Mouse (Mus musculus) ovary, postnatal 14 days (tissue): ENCODE results near the gene Cd83.

ENCODE experiments used
- DNase-seq: peaks from one replicate; pipeline ENCODE4 v3.0.0; 2022; ENCODE audit warnings: low spot score

Gene Cd83

DNA sequence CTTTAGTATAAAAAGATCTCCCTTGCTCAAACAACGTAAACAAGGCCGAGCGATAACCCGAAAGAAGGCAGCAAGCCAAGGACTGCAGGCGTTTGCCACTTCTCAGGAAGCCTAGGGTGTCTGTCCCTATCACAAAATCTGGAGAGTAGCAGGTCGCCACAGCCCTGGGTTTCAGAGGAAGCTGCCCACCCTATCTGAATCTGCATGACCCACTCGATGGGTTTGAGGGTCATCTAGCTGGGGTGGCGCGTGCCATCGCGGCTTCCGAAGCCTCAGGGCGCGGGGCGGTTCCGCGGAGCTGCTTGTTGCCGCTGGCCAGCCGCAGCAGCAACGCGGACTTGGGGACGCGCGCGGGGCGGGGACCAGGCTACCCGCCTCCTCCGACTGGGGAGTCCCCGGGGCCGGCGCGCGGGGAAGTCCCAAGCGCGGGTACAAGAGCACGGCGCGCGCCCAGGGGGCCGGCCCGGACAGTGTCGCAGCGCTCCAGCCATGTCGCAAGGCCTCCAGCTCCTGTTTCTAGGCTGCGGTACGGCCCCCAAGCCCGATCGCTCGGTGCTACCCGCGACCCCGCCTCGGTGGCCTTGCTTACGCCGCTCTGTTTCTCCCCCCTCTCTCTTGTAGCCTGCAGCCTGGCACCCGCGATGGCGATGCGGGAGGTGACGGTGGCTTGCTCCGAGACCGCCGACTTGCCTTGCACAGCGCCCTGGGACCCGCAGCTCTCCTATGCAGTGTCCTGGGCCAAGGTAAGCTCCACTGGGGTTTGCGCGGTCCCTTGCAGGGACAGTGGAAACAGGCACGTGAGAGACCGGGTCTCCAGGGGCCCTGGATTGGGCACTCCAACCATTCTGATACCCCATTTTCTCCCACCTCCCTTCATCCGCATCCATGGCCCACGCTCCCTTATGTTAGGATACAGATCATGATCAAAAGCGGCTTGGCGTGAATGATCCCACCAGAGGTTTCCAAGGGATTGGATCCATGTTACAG is at the start of gene Cd83:
Gene Cd83 (plus strand): TSS at position 51 of the 987 bp plus-strand sequence.
- peak; percentile 39 for DNase-seq

DNA sequence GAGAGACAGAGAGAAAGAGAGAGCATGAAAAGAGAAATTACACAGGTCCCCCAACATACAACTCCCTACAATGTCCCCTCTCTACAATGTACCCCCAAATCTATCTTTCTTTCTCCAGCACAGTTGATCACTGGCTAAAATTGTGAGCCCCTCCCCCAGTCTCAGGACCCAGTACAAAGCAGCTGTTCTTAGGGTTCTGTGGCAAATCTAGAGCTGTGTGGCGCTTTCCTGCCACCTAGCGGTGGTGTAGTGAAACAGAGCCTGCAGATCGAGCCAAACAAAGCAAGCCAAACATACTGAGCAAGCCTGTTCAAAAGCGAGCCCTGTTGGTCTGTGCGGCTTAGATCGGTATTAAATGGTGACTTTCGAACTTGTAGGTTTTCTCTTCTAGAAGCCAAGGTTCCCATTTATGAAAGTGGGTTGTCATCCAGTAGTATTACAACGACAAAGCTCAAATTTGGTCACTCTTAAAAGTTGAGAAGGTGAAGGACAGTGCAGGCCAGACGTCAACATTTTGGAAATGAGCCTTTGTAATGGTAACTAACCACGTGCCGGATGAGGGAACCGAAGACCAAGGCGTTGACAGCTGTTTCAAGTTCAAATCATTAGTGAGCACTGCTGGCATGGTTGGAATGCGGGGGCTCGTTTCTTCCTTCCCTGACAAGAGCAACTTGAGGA is 44.8 kb upstream of the Cd83 start:
- DNase-seq: peak; percentile 62

DNA sequence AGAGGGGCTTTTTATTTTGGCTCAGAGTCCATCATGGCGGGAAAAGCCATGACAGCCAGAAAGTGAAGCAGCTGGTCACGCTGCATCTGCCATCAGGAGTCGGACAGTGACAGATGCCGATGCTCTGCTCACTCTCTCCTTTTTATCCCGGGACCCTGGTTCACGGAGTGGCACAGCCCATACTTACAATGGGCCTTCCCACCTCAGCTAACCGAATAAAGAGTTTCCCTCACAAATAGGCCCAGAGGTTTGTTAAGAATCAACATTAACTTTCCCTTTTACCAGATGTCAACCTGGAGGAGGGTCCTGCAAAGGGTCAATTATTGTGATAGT is 44.3 kb upstream of the Cd83 start:
- no peak for DNase-seq

DNA sequence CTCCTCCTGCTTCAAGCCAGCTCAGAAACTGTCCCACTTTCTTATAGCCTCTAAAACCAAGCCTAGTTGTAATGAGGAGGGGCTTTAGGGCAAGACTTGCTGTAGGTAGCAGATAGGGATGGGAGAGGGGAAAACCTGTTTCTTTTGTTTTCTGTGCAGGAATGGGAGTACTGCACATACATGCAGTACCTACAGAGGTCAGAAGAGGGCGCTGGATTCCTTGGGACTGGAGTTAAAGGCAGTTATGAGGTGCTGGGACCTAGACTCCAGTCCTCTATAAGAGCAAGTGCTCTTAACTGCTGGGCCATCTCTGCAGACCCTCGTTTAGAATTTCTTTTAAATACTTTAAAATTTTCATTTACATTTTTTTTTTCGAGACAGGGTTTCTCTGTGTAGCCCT is 41.9 kb upstream of the Cd83 start:
- no peak for DNase-seq

DNA sequence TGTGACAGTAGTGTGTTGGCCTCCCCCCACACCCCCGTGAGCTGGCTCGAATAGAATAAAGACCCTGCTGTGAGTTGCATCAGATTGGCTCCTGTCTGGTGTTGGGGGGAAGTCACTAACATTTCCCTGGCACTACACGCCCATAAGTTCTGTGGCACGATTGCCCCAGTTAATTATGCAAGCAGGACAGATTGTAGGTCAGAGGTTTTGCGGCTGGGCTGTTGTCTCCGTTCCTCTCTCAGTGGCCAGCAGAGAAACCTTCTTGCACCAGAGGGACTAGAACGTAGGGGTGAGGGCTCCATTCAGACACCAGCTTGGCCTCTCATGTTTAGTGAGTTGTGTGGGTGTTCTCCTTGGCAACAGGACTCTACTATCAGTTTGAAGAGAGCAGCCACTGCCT is 40.3 kb upstream of the Cd83 start:
- DNase-seq: no peak

DNA sequence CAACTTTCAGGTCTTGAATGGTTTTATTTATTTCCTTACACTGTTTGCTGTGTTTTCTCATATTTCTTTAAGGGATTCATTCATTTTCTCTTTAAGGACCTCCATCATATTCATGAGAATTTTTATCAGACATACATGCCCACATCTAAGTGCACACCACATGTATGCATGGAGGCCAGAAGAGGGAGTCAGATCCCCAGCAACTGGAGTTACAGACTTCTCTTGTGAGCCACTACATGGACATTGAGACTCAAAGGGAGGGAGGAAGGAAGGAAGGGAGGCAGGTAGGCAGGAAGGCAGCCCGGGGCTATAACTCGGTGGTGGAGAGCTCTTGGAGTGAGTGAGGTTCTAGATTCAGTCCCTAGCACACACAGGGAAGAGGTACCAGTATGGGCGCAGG is 34.3 kb upstream of the Cd83 start:
- DNase-seq: no peak

DNA sequence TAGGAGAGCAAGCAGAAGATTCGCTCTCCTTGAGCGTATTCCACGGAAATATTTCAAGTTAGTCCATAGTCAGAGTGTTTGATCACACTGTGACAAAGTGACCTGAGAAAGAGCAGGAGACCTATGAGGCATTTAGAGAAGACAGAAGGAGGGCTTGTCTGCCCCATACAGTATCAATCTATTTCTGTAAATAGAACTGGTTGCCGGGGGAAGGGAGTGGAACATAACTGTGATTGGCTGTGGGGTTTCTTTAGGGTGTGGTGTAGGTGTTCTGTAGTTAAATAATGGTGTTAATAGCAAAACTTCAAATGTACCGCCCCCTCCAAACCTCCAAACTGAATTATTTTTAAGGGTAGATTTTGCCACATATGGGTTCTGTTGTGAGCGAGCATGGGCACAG is 33.6 kb upstream of the Cd83 start:
- no peak for DNase-seq

DNA sequence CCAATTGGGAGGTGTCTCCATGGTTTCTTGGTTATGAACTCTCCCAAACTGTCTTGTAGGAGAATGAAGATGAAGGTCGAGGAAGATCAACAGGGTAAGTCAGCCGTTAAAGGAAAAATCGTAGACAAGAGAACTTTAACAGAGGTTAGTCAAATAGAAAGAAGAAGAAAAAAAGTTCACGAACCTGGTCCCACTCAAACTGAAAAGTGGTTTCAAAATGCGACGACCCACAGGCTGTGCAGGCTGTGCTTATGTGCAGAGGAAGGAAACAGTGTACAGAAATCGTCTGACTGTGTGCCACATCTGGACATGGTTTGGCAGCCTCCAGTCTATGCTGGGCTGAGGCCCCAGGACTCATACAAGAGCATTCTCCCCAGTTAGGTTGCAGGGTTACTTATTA is 32.2 kb upstream of the Cd83 start:
- DNase-seq: no peak

DNA sequence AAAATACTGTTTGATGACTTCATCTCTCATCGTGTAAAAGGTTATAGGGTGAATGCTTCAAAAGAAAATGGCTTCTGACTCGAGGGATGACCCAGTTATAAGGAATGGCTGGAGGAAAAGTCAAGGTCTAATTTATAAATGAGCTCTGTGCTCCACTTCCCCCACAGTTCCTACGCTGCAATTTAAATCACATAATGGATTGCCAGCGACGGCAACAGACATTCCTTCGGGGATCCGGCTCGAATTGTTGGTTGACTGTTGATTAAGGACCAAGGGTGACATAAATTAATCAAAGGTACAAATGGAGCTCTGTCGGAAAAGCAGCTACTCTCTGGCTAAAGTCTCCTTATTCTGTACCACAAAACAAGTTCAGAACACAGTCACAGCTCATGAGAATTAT is 30.9 kb upstream of the Cd83 start:
- no peak for DNase-seq

DNA sequence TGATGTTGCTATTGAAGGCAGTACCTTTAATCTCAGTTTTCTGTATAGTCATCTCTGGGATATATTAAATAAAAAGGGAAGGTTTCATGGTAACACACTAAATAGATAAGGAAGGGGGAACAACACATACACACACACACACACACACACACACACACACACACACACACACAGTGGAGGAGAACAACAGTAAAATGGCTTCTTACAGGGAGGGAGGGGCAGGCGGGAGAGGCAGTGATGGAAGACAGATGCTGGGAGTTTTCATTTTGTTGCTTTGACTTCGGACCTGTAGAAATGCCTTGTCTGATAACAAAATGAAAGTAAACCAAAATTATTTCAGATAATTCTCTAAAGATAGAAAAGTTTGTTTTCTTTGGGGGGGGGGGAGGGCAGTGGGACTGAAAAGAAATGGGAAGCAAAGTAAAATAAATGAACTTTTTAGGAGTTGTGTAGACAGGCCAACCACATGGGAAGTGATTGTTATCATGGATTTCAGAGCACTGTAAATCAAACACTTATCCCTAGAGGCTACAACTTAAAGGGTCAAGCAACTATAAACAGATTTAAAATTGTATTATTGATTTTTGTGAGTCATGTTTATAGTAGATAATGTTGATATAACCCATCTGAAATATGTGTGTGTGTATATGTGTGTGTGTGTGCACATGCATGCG is 30.0 kb upstream of the Cd83 start:
- no peak for DNase-seq

DNA sequence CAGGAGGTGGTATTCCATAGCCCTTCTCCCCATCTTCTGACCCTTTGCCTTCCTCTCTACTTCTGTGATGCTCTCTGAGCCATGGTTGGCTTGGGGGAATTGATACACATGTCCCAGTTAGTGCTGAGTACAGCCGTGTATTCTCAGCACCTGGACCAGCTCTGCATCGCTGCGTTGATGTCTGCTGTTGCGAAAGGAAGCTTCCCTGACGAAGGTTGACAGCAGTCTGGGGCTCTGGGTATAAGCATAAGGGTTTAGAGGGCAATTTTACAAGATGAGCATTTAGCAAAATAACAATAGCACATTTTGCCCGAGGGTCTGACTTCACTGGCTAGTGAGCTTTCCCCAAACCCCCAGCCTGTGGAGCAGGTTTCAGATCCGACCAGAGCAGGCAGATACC is 29.0 kb upstream of the Cd83 start:
- no peak for DNase-seq

DNA sequence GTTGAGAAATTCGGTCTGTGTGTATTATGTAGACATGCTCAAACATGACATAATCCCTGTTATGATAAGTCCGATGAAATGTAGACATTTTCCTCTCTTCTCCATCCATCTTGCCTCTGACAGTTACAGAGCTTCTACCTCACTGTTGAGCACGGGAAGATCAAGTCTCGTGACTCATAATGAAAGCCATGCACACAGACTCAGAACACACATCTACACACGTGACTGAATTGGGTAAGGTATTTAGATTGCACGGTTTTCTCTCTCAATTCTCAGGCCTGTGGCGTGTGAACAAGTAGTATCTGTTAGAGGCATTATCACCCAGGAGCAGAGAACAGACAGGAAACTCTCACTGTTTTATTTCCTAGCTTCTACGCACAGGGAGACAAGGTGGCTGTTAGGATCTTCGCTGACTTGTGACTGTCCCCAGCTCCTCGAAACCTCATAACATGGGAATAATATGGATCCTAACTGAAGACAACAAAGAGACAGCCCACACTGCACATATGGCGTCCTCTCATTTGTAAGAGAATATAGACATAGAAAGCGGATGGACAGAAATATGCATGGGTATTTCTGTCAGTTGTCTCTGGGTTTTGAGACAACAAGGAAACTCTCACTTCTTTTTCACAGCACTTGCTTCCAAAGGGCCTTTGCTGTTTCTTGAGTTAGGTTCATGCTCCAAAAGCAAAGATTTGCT is 23.3 kb upstream of the Cd83 start:
- DNase-seq: no peak

DNA sequence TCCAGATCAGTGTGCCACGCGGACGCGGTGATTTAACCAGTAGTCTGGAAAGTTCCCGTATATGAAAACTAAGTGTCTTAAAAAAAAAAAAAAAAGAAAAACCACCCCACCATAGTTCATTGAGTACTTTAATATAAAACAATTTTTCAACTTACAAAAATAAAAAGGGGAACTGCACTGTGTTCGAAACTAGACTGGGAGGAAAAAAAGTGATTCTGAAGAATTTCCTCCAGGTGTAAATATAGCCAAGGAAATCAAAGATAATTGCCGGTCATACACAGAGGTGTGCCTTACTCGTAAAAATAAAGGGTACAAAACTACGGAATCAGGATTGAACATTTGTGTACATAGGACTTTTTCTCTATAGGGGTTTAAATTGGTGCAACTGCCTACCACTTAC is 21.7 kb upstream of the Cd83 start:
- DNase-seq: no peak

DNA sequence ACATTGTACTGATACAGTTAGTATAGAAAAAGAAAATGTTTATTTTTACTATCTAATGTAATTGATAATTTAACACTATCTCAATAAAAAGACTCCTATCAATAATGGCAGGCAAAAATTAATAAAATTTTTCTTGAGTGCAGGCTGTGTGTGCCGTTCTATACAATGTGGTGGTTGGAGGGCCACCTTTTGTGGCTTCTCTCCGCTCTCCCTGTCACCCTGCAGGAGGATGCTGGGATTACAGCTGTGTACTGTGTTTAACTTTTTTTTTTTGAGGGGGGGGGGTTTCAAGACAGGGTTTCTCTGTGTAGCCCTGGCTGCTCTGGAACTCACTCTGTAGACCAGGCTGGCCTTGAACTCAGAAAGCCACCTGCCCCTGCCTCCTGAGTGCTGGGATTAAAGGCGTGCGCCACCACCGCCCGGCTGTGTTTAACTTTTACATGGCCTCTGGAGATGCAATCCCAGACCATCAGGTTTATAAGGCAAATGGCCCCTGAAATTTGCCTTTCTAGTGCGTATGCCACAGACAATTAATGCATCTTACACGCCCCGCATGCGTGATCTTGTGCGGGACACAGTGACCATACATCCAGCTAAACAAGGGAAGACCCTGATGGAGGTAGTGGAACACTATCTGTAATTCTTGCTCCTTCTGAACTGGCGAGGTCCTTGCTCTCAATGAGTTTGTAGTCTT is 21.1 kb upstream of the Cd83 start:
- no peak for DNase-seq

DNA sequence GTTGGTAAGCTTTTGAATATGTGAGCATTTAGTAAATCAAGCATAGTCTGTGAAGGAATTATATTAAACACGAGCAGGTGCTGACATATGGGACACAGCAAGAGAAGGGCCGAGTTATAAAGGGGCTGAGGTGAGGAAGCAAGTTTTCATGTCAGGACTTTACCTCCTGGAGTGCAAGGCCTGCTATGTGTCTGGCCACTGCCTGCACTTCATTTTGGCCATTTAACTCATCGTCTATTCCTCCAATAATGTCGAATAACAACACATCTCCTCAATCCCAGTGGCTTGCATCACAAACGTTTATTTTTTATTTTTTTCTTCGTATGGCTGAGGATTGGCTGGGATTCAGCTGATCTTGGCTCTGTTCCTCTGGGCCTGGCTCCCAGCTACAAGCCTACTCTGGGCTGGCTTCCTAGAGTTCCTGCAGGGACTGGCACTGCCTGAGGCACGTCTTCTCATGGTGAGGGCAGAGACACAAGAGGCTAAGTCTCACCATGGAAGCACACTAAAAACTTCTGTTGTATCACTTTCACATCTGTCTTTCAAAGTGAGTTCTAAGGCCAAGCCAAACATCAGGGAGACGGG is 20.5 kb upstream of the Cd83 start:
- peak; percentile 45 for DNase-seq

DNA sequence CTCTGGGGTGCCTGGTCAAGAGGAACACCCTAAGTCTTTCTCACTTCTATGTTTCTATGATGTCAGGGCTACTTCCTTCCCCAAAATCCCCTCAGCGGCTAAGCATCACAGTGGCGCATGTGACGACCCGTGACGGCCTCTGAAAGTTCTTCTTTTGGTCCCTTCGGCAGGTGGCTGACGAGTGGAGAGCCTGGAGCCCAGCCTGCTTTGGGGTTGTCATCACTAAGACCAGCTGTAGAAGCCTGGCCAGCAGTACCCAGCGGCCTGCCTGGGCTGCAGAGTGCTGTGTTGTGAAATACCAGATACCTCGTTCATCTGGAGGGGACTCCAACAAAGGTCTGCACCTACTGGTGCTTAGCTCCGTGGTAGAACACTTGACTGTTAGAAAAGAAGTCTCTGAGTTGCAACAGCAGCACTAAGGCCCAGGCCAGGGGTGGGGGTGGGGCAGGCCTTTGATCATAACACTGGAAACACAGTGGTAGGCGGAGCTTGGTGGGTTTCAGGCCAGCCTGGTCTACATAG is 19.2 kb upstream of the Cd83 start:
- no peak for DNase-seq

DNA sequence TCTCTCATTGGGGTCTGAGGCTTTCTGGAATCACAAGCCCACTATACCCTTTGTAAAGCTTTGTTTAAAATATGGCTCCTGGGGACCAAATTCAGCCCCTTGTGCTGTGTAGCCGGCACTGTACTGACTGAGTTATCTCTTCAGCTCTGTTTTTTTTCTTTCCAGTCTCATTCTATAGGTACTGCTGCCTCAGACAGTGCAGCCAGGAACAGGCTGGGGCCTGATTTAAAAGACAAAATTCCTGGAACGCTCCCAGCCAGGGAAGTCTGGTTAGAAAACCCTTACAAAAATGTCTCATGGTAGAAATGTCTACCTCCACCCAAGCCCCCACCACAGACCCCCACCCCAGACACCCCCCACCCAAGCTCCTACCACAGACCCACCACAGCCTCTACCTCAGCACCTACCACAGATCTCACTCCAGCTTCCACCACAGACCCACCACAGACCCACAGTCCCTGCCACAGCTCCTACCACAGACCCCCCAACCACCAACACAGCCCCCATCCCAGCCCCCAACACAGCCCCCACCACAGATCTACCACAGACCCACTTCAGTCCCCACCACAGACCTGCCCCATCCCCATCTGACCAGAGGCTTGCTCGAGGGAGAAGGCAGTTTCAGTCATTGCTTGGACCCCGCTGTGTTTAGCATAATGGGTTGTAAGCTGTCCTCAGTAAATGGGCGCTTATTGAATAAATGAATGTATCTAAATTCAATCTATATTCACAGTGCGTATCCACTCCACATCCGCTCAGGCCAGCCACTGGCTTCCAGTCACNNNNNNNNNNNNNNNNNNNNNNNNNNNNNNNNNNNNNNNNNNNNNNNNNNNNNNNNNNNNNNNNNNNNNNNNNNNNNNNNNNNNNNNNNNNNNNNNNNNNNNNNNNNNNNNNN is 17.5 kb upstream of the Cd83 start:
- no peak for DNase-seq

DNA sequence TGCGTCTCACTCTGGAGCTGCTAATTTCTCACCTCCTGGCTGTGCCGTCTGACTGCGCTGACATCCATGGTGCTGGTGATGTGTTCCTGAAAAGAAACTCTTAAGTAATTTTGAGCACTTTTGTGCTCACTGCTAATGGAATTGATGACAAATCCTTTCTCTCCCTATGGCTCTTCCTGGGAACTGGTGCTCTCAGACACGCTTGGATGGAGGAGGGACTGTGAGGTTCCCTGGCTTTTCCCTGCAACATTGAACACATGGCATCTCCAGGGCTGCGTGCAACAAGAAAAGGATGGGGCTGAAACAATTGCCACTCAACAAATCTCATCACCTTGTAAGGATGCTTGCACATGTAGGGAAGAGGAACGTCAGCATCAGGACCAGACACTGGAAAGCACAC is 11.6 kb upstream of the Cd83 start:
- no peak for DNase-seq

DNA sequence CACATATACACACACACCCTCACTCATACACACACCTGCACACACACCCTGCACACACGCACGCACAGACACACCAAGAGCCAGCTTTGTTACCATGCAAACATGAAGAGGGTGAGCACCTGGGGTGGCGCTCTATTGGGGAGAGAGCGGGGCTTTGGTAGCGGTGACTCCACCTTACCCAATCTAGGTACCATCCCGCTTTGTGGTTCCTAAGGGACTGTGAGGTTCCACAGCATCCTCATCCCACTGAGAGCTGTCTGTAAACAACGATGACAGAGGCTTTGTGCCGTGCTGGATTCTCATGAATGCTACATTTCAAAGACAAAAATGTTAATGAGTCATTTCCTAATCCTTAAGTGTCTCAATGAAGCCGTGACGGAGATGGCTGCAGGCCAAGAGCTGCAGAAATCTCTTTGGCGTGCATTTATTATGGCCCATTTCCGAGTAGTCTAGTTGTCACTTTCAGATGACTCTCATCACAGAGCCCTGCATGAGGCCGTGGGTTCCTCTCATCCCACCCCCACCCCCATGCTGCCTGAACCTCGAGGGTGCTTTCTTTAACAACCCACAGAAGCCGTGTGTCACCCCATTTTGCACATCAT is 10.5 kb upstream of the Cd83 start:
- no peak for DNase-seq
